ENCODE assay signal across 7 mouse cellular contexts in genomic region chrX:52087726-52088348, GRCm38 (mm10).
DNase-seq lines count a peak whose midpoint lies in the region; ATAC-seq and TF ChIP-seq lines count a peak whose summit lies in the region.

No protein-coding gene starts in this region.

- H3K4me2 ChIP-seq in lung, embryonic 14.5 days, result no peak overlapping the region

- WGBS in lung, embryonic 14.5 days, result 41% methylated on average over 7 of the region's 7 CpGs

- TF ChIP-seq CTCF in lung, embryonic 14.5 days (IDR thresholded peaks at IDR 0.05; ENCODE audit: low read depth), result peak; percentile 51

- no peaks in the 10 kb centered on the region for H3K4me1 ChIP-seq in lung, embryonic 14.5 days (ENCODE audit: insufficient read depth)

- no peak overlapping the region for H3K27ac ChIP-seq in lung, embryonic 14.5 days (ENCODE audit: low read depth)

- no peaks in the 10 kb centered on the region for H3K9me3 ChIP-seq in lung, embryonic 14.5 days (ENCODE audit: low read depth, low read length)

- H3K36me3 ChIP-seq in lung, embryonic 14.5 days (ENCODE audit: insufficient read depth), result no peaks in the 10 kb centered on the region

- no peaks in the 10 kb centered on the region for H3K27me3 ChIP-seq in lung, embryonic 14.5 days (ENCODE audit: insufficient read depth, low read length)

- no peak overlapping the region for H3K4me3 ChIP-seq in lung, embryonic 14.5 days (ENCODE audit: low read depth, low read length)

- DNase-seq in left cerebral cortex, adult 18-20 months (ENCODE audit: low spot score in 2 of 2), result peak; percentile 3 to 5
- DNase-seq in left cerebral cortex, adult 8-10 months (ENCODE audit: low spot score in 2 of 2), result no peak
- peak; percentile 27 for DNase-seq in adrenal gland, postnatal 10 days
- DNase-seq in kidney, postnatal 14 days, result peak; percentile 48
- peak; percentile 52 for DNase-seq in lung, embryonic 14.5 days
- no peak for DNase-seq in urinary bladder, adult 2 months (ENCODE audit: low spot score)

- no peak overlapping the region for H3K9ac ChIP-seq in lung, embryonic 14.5 days

- peak; percentile 78 for ATAC-seq in erythroid progenitor cell, adult 5-6 weeks (replicated peaks; ENCODE audit: low FRiP score, poor library complexity, severe bottlenecking)
- ATAC-seq in lung, embryonic 14.5 days (ENCODE audit: insufficient read depth), result no peak

Comparison
In these comparisons a context has a peak if more than half of its experiments do, and no peak if none do; other contexts are left out.
1. DNase-seq: peak in left cerebral cortex, adult 18-20 months (2 of 2), adrenal gland, postnatal 10 days (single experiment), kidney, postnatal 14 days (single experiment) and lung, embryonic 14.5 days (single experiment); none in left cerebral cortex, adult 8-10 months (0 of 2) and urinary bladder, adult 2 months (single experiment).